Mouse (Mus musculus): ENCODE measurements at regions not wholly inside any gene's neighbourhood (a gene's known extent, or its start where the extent isn't known, plus 50 kb on each side); places are given as distances from the start of the nearest gene placed in this dataset.

DNA sequence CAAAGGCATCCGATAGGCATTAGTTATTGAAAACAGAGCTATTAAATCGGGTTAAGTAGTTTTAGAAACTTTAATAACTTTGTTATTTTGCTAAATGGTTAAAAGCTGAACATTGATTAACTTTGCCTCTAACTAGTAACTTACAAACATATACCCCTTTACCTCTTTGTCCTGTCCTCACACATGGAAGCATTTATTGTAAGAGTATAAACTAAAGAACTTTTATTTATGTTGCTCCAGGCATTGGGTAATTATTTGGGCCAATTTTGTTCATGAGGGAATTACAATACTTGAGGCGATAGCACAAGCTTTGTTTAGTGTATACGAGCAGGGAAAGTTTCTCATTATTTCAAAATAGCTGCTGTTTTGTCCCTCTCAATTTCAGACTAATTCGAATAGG, 328.4 kb upstream of the Gm9008 start:
- no peak for DNase-seq (ENCODE audit: low spot score)

DNA sequence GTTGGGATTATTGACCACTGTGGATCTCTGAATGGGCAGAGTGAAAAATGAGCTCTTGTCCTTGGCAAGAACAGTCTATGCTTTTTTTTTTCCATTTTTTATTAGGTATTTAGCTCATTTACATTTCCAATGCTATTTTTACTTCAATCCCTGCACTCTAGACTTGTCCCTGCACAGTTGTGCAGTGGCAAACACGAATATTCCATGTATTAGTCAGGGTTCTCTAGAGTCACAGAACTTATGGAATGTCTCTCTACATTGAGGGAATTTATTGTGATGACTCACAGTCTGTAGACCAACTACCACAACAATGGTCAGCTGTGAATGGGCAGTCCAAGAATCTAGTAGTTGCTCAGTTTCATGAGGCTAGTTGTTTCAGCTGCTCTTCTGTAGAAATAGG, 305.4 kb upstream of the Gm9008 start:
- DNase-seq (ENCODE audit: low spot score): no peak

DNA sequence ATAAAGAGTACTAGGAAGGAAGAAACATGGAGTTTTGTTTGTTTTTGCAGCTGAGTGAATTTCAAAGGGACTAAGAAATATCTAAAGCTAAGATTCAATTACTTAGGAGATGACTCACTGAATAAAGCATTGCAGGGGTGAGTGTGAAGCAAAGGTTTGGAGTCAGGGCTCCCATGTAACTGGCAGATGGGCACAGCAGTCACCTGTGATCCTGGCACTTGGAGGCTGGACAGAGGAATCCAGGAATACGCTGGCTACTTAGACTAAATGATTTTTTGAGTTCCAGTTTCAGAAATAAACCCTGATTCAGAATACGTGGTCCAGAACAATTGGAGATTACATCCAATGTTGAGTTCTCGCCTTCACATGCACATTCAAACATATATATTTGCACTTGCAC, 282.6 kb upstream of the Gm9008 start:
- no peak for DNase-seq (ENCODE audit: low spot score)

DNA sequence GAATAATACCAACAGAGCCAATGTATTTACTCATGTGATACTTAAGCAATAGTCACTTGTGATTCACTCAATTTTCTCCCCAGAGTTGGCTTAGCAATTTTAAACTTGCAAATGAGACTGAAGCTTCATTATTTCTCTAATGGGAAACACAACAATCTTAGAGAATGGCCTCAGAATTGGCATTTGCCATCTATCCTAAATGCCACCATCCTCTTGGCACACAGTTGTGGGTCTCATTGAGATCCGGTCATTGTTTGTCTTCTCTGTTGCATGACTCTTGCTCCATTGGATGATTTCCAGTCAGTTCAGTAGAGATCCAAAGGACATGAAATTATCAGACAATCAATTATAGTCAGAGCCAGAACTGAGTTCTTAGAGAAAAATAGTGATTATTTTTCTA, 280.6 kb upstream of the Gm9008 start:
- no peak for DNase-seq (ENCODE audit: low spot score)

DNA sequence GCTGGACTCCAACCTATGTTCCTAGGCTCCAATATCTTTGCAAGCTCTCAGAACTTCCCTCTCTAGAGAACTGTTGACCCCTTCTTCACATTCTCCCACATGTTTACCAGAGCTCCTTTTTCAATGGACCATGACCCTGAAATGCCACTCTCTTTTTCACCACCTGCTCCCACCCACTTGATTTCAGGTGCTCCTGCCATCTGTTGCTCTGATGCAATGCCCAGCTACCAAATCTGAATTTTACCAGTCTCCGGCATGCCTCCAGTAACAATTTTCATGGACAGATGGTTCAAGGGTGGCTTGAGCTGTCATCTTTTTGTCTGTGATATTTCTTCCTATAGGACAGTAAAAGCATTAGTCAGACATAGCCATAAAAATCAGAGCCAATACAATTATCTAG, 279.5 kb upstream of the Gm9008 start:
- no peak for DNase-seq (ENCODE audit: low spot score)

DNA sequence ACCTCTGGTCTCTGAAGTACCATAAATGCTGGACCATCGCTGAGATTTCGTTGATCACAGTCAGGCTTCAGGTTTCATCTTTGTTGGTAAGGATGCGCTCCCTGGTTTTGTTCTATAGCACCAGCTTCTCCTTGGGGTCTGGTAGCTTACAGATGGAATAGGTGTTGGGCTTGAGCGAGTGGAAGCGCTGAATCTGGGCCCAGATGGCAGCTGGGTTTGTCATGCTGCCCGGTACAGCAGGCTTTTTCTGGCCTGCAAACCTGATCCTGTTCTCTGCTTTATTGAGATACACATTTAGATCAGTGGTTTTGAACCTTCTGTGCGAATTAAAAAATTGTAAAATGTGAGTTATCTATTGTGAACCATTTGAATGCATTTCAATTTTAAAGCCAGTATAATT, 266.3 kb upstream of the Gm9008 start:
- DNase-seq (ENCODE audit: low spot score): no peak

DNA sequence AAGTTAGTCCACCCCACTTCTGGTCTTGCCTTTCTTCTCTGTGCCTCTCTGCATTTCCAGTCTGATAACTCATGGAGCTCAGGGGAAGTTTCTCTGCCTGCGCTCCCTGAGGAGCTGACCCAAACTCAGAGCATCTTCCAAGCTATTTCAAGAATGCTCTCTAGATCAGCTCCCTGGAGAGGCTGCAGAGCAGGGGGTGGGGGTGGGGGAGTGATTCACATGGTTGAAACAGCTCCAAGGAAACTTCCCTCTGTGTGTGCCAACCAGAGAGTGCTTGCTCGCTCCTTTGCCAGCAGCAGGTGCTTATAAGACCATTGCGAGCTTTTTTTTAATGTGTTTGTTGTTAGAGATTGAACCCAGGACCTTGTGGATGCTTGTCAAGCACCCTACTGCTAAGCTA, 257.3 kb upstream of the Gm9008 start:
- DNase-seq (ENCODE audit: low spot score): peak; percentile 18
